Mouse (Mus musculus) liver, adult (tissue): ENCODE measurements around the gene Ccr6.

Experiments
- GATA4 ChIP-seq: IDR thresholded peaks from 2 replicates; pipeline ENCODE4 v1.6.1; 2014; ENCODE audit warnings: mild to moderate bottlenecking, low read length; ENCODE audit not compliant: insufficient replicate concordance

Gene Ccr6

DNA sequence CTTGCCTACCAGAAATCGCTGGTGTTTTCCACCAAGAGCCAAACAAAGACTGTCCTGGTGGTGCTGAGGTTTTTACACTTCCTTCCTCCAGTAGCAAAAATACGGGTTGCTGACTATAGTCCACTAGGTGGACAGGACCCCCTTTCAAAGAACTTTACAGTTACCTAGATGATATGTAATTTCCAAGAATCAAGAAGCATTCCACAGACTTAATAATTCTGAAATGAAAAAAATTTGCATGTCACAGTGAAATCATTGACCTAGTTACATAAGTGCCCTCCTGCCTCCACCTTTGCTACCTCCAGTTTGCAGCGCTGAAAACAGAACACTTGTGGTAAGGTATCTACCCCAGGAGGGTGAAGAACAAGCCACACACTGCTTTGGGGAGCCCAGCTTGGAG is at the start of gene Ccr6:
TSS of gene Ccr6 (plus strand) at position 301 of the 400 bp plus-strand sequence.
- TF ChIP-seq GATA4: no peak

DNA sequence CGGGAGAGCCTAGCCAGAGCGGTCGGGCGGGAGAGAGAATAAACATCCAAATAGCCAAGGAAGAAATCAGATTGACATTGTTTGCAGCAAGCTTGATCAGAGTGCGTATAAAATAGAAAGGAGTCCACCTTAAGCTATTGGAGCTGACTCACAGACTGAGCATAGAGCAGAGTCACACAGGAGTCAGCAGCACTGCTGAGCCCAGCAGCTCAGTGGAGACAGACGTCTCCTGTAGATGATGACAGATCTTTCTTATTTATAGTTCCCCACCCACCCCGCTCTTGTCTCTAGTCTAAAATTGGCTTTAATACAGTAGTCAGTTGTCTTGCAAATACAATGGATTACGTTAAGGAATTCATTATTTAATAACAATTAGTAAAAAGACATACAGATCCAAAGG is 42.2 kb upstream of the Ccr6 start:
- no peak for TF ChIP-seq GATA4

DNA sequence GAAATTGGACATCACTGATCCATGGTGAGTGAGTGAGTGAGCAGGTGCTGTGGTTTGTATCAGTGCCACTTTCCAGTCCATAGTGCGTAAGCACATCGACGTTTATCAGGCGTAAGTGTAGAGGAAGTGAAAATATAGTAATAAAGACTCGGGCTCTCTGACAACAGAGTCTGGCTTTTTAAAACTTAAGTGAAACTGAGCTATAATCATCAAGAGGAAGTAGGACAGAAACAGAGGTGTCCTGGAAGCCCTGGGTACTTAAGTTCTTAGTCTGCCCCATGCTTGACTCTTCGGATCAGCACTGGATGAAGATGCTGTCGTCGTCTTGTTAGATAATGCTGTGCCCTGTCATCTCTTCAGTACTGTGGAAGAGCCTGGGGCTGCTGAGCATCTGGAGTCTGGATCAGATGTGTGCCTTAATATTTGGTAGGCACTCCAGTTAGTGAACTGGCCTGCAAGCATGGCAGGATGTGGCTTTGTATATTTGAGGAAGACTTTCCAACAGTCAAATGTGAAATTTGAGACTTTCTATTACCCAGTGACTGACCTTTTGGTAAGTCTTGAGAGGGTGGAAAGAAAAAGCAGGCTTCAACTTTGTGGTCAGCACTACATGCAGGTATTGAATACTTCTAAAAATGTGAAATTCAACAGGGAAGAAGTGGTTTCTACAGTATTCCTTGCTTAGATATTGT is 40.0 kb upstream of the Ccr6 start:
- TF ChIP-seq GATA4: no peak

DNA sequence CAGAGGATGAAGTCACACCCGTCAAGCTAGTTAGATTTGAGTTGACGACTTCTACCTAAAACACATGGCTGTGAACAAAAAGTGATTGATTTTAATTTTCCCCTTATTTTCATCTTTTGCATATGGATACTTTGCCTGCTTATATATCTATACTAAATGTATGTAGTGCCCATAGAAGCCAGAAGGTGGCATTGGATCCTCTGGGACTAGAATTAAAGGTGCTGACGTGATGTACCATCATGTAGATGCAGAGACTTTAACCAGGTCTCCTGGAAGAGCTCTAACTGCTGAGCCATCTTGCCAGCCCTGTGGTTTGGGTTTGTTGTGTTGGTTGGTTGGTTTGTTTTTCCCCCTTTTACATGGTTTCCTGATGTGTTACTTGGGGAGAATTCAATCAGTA is 38.2 kb upstream of the Ccr6 start:
- TF ChIP-seq GATA4: no peak

DNA sequence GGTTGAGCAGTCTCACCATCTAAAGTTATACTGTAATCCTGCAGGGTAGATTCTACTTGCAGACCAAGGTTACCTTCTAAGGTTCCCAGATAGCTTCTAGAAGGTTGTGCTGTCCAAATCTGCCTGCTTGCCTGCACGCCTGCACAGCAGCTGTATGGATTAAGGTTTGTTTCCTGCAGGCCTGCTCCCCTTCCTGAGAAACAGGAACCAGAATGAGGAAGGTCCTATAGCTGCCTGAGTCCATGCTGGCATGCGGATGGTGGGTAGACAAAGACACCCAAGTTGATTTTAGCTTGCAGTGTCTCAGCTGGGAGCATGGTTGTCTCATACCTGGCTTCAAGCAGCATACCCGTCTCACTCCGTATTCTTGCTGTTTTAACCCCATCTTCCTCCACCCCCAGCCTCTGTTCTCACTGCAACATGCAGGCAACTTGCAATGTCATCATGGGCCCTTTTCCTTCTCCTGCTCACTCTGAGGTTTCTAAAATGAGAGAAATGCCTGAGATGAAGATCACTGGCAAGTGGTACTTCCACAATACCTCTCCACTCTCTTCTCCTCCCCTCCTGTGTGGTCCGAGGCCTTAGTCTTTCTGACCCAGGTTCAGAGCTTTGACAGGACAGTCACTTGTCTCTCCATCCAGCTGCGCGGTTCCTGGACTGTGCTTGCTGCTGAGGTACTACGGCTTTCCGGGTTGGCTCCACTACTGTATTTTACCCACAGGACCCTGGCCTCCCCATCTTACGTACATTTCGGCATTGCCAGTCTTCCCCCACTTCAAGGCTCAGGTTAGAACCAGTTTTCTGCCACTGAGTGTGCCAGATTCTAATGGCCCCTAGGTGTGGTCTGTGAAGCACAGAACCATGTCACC is 36.5 kb upstream of the Ccr6 start:
- TF ChIP-seq GATA4: no peak

DNA sequence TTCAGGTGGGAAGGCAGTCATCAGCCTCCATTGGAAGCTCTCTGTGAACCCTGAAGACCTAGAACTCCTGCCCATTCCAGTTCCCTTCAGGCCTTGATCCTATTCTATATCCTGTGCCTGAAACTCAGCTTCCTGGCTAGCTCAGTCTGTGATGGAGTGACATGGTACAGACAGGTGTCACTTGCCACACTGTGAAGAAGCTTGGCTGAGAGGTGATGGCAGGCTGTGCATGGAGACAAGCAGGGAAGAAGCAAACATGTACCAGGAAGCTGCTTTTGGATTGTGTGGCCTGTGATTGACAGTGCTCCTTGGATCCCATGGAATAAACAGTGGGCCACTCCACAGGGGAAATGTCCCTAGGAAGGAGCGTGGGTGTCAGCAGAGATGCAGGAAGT is 35.9 kb upstream of the Ccr6 start:
- TF ChIP-seq GATA4: no peak

DNA sequence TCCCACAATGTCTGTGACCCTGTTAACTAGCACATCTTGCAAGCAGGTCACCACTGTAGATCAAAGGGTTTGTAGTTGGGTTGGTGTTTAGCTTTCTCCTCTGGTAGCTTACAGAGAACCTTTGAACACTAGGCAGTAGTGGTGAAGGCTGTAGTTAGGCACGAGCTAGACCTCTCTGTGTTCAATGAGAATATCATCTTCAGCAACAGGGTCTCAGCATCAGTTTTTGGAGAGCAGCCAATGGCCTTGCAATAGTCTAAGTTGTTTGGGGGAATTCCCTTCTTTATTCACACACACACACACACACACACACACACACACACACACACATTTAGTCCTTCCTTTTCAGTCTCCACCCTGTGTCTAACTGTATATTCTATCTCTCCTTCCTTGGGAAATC is 32.4 kb upstream of the Ccr6 start:
- TF ChIP-seq GATA4: no peak

DNA sequence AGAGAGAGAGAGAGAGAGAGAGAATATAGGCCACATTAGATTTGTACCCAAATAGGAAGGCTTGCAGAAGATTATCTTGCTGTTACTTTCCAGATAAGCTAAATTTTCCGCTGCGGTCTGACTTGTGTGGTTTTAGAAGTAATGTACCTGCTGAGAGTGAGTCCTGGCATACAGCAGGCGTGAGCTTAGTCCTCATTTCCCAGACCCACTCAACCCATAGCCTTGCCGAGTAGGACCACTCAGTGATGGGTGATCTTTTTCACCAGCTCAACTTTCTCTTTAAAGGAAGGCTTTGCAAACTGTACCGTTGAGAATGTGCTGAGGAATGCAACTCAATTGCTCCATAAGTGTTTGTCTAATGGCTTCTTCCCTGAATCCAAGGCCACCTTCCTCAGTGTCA is 29.2 kb upstream of the Ccr6 start:
- TF ChIP-seq GATA4: no peak

DNA sequence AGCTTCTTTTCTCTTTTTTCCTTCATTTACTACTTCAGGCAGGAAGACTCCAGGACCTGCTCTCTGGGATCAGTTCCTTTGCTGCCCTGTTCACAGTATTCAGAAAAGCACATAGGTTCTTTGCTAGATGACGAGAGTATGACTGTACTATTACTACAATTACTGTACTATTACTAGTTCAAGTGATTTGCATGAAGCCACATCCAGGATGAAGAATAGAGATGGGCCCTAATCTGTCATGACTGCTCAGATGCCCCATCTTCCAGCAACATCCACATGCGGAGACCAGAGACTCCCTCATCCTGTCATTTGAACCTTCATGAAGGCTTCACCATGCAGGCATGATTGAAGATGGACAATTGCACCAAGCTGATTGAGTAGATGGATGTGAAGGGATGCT is 26.1 kb upstream of the Ccr6 start:
- TF ChIP-seq GATA4: no peak

DNA sequence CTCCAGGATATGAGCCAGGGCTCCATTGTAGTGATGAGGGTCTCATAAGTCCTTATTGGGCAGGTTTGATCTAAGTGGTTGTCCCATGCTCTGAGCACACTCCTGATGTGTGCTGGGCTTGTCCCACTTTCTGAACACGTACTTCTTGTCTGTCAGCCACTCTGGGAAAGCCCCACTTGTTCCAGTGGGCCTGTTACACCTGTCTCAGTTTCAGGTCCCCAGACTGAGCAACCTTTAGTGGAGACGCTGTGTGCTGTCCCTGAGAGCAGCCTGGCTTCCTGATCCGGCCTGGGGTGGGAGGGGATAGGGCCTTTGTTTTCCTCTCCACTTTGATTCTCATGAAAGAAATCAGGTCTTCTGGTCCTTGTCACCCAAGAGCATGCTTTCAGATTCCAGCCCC is 25.7 kb upstream of the Ccr6 start:
- TF ChIP-seq GATA4: no peak

DNA sequence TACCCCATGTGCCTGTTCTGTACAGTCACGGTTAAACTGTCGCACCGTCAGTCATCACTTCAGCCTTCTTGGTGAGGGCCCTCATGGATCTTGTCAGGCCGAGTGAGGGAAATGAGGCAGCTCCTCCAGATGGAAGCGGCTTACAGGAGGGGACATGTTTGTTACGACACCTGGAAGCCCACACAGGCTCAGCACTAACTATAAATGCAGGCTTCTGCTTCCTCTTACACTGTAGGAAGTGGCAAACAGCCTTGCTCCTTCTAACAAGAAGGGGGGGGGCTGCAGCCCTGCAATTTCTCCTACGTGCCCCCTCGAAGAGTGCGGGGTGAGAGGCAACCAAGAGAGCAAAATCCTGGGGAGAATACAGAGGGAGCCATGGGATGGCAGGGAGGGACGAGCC is 25.2 kb upstream of the Ccr6 start:
- no peak for TF ChIP-seq GATA4

DNA sequence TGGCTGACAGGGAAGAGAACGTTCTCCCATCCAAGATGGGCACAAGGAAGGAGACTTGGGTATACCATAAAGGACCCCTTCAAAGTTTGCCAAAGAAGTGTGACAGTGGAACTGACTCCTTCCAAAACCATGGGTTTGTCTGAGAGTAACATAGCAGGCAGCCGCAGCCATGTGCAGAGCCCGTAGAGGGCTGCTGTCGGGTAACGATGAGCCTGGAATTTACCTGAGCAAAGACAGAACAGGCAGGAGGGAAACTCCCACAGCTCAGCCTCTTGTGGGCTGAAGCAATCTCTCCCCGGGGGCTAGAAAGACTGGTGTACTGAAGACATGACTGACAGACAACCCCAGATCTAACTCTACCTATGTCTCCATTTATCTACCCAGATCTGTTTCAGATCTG is 24.4 kb upstream of the Ccr6 start:
- no peak for TF ChIP-seq GATA4

DNA sequence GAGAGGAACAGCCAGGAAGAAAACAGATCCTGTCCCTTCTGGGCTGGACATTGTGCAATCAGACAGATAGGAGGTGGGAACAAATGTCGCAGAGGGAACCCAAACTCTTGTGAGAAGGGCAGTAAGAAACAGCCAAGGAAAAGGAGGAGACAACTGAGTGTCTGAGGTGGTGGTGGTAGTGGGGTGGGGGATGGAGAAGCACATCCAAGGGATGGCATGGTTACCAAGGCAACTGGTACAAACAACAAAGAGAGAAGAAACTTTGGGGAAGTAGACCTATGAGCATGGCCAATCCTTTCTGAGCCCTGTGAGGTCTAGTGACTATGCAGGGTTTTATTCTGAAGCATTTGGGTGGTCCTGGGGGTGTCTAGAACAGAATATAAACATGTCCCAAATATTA is 21.5 kb upstream of the Ccr6 start:
- no peak for TF ChIP-seq GATA4

DNA sequence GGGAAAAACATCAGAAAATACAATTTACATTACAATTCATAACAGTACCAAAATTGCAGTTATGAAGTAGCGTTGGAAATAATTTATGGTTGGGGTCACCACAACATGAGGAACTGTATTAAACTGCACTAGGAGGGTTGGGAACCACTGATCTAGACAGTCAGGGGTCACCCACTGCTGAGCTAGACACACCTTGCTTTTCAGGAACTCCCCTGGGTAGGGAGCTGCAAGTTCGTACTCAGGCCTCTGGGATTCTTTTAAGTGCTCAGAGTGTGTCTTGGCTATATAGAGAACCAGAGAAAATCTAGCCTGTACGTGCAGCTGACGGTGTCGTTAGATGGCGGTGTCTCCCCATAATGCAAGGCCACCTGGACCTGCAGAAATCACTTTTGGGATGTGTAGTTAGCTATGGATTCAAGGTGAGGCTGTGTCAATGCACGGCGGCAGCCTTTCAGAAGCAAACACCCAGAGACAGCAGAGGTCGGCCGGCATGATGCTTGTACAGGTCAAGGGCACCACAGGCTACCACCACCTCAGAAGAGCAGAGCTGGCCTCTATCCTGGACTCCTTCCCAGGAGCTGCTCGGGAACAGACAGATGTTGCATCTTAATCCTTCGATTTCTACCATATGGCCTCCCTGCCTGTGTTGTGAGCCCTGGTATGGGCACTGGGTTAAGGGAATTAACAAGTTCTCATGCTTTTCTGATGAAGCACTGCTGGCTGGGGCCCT is 20.7 kb upstream of the Ccr6 start:
- no peak for TF ChIP-seq GATA4

DNA sequence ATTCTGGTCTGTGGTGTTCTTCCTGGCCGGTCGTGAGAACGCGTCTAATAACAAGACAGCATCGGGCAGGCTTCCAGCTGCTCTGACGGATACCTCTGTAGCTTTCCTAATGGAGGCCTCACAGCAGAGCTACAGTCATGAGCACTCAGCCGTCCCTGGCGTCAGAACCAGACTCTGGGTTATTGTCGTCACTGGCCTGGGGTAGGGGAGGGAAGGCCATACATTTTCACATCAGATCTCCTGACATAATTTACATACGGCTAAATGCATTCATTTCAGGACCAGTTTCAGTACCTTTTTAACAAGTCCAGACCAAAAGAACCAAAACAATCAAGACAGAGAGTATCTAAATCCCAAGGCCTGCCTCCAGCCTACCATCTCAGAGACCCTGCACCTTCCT is 12.6 kb upstream of the Ccr6 start:
- no peak for TF ChIP-seq GATA4

DNA sequence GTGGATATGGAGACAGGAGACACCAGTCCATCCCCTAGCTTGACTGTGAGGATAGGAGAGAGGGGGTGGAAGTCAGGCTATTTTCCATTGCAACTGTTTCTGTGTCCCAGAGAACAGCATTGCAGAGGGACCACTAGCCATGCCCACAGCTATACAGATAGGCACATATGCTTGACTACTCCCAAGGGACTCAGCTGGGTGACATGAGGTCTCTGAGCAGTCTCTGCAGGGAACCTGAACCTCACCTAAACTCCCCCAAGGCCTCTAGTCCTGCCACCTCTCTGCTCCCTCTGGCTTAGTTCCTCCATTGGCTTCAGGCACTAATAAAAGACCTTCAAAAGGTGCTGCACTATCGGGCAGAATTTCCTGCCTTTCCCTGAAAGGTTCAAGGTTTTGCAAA is 11.8 kb upstream of the Ccr6 start:
- TF ChIP-seq GATA4: no peak

DNA sequence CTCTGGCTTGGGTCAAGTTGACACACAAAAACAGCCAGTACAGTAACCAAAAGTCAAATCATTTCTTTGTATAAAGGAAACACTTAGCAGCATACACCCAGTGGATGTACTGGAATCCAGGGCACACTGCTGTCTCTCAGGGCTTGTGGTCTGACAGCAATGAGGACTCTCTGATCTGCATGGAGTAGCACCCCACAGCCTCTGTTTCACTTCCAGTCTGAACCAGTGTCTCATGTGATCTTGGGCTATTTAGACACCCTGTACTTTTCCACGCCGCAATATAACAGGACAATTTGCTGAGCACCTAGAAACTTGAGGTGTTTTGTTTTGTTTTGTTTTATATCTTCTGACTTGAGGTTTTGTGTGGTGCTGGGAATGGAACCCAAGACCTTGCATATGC is 10.7 kb upstream of the Ccr6 start:
- TF ChIP-seq GATA4: no peak

DNA sequence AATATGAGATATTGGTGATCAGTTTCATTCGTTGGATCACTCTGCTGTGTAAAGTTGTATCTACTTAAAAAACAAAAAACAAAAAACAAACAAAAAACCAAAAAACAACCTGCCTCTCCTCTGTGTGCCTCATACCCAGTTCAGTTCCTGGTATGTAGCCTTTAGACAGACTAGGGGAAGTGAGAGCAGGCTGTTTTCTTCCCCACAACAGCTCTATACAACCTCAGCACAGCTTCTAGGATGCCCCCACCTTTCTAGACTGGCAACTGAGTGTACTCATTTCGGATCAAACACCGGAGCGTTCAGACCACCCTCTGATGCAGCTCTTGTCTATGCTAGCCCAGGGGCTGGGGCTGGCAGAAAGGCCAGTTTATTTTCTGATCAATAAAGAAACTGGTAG is 10.1 kb upstream of the Ccr6 start:
- TF ChIP-seq GATA4: no peak
